Mouse (Mus musculus): Measurements from ENCODE around the gene Mark1. TPM values are rescaled to one million over a fixed set of nuclear protein-coding genes. Genes with fewer than 3 reads are reported as not detected.
A peak's percentile ranks its signal among the peaks of the same experiment; 100 is the strongest.

Gene Mark1
- polyA plus RNA-seq, 1 experiment from 2014 or later = 2.7 TPM

- peak; percentile 35; the same call in 1 of the 2 replicates for ATAC-seq
- H3K27me3 ChIP-seq (replicated peaks) = no peaks in the 10 kb centered on the region
- no peaks in the 10 kb centered on the region for H3K4me1 ChIP-seq (replicated peaks)
- 93% methylated on average over 18 of the region's 18 CpGs for WGBS
- H3K4me2 ChIP-seq (replicated peaks) = no peak overlapping the region
- H3K4me3 ChIP-seq (replicated peaks) = no peak overlapping the region
- no peaks in the 10 kb centered on the region for H3K36me3 ChIP-seq
- no peak overlapping the region for H3K27ac ChIP-seq
- no peak overlapping the region for H3K9ac ChIP-seq
- H3K9me3 ChIP-seq = no peaks in the 10 kb centered on the region
These were observed 87.0 kb downstream of the Mark1 start for GRCm38 (mm10) chr1:184912336-184912735.

DNA sequence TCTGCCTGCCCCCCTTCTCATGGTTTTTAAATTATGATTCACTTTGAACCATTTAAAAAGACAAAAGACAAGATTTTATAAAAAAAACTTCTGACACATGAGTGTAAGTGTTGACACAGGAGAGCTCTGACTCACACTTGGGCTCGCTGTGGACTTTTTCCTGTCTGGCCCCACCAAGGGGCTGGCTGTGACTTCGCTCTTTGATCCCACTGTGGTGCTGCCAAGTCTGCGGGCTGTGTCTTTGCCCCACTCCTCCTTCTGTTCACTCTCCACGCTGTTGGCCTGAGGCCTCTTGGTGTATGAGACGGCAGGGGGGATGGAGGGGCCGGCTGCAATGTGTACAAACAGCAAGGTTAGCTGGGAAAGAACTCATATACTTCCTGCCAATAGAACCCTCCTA is 87.5 kb downstream of the Mark1 start:
- Histone ChIP-seq H3K36me3 (no peaks in the 10 kb centered on the region), H3K4me3 (replicated peaks) (no peak overlapping the region), H3K9ac (no peak overlapping the region), H3K9me3 (no peaks in the 10 kb centered on the region), H3K4me1 (replicated peaks) (no peaks in the 10 kb centered on the region), H3K27ac (no peak overlapping the region), H3K27me3 (replicated peaks) (no peaks in the 10 kb centered on the region), H3K4me2 (replicated peaks) (no peak overlapping the region)
- 66% methylated on average over 6 of the region's 6 CpGs for WGBS
- peak; percentile 94 for ATAC-seq

- H3K27ac ChIP-seq = no peak overlapping the region
- H3K4me2 ChIP-seq (replicated peaks) = no peak overlapping the region
- no peak overlapping the region for H3K4me3 ChIP-seq (replicated peaks)
- H3K36me3 ChIP-seq = 0 out of 2 replicates have a peak, but pooled peaks cover 4% of the 10 kb centered on the region
- H3K9ac ChIP-seq = no peak overlapping the region
- no peaks in the 10 kb centered on the region for H3K4me1 ChIP-seq (replicated peaks)
- 64% methylated on average over 9 of the region's 9 CpGs for WGBS
- no peaks in the 10 kb centered on the region for H3K9me3 ChIP-seq
- H3K27me3 ChIP-seq (replicated peaks) = no peaks in the 10 kb centered on the region
- ATAC-seq = peak; percentile 32
These were observed 90.8 kb downstream of the Mark1 start for GRCm38 (mm10) chr1:184908558-184908957.

DNA sequence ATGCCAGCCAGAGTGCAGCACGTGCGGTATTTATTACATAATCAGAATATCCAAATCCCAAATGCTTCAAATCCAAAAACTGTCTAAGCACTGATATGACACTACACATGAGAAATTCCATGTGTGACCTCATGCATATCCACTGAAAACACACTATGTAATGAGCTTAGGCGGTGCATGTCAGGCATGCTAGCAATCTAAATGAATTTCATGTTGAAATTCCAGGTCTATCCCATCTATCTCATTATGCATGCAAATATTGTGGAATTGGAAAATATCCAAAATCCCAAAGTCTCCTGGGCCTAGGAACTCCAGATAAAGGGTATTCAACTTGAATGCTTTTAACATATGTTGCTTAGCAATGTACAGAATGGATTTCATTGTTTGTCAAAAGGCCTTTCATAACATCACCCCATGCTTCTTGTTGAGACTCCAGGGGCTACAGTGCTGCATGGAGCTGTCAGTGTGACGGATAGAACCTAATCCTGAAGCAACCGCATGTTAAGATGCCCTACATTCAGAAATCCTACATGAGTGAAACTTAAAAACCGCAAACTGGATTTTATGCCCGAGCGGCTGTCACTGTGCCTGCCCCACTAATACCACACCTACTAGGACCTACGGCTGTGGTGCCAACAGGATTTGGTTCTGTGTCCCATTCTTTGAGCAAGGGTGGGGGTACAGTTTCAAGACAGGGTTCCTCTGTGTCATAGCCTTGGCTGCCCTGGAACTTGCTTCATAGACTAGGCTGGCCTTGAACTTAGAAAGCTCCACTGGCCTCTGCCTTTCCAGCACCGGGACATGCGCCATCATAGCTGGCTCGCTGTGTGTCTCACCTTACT is 93.2 kb downstream of the Mark1 start:
- no peak overlapping the region for H3K4me2 ChIP-seq (replicated peaks)
- H3K4me1 ChIP-seq (replicated peaks) = no peaks in the 10 kb centered on the region
- 93% methylated on average over 12 of the region's 12 CpGs for WGBS
- 0 out of 2 replicates have a peak, but pooled peaks cover 7% of the 10 kb centered on the region for H3K36me3 ChIP-seq
- no peak overlapping the region for H3K4me3 ChIP-seq (replicated peaks)
- no peaks in the 10 kb centered on the region for H3K9me3 ChIP-seq
- no peak overlapping the region for H3K27ac ChIP-seq
- H3K9ac ChIP-seq = no peak overlapping the region
- ATAC-seq = no peak
- H3K27me3 ChIP-seq (replicated peaks) = no peaks in the 10 kb centered on the region

DNA sequence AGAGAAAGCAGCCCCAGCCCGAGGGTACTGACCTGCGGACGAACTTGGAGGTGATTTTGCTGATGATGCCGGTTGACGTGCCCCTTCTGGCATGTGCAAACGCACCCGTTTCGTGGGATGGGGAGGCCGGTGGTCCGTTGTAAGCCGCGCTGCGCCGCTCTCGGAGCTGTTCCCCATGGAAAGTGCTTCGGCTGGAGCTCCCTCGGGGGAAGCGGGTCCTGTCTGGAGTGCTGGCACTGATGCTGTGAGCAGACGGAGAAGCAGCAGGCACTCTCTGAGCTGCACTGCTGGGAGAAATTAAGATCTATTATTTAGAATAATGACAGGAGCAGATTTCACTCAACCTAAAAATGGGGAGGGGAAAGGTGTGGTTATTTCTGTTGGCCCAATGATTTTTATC is 94.0 kb downstream of the Mark1 start:
- WGBS = 87% methylated on average over 19 of the region's 19 CpGs
- no peak overlapping the region for H3K27ac ChIP-seq

GRCm38 (mm10) chr1:184903697-184904096 is 95.7 kb downstream of the Mark1 start:
- 79% methylated on average over 7 of the region's 7 CpGs for WGBS
- Histone ChIP-seq H3K4me3 (replicated peaks) (no peak overlapping the region), H3K36me3 (0 out of 2 replicates have a peak, but pooled peaks cover 9% of the 10 kb centered on the region), H3K4me2 (replicated peaks) (no peak overlapping the region), H3K4me1 (replicated peaks) (no peaks in the 10 kb centered on the region), H3K9me3 (no peaks in the 10 kb centered on the region), H3K27ac (no peak overlapping the region), H3K9ac (no peak overlapping the region), H3K27me3 (replicated peaks) (no peaks in the 10 kb centered on the region)
- no peak for ATAC-seq

More for the DNA sequence above, 94.0 kb downstream of the Mark1 start:
- Histone ChIP-seq H3K9ac (no peak overlapping the region), H3K27me3 (replicated peaks) (no peaks in the 10 kb centered on the region), H3K36me3 (0 out of 2 replicates have a peak, but pooled peaks cover 7% of the 10 kb centered on the region), H3K4me3 (replicated peaks) (no peak overlapping the region), H3K9me3 (no peaks in the 10 kb centered on the region), H3K4me1 (replicated peaks) (no peaks in the 10 kb centered on the region), H3K4me2 (replicated peaks) (no peak overlapping the region)
- no peak for ATAC-seq

DNA sequence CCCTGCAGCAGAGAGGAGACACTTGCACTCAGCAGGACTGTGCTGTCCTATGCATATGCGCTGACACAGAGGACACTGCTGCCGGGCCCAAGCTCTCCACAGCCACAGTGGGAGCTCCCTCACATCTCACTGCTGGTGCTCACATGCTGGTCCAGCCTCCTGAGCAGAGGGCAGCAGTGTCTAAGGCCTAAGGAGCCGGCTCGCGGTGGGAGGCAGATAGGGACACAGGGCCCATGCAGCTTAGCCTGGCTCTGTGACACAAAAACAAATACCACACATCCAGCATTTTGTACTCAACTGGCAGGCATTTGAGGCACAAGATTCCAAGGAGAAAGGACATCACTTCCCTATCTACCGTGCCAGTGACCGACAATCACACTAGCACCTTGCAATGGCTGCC is 96.5 kb downstream of the Mark1 start:
- no peak for ATAC-seq
- H3K4me2 ChIP-seq (replicated peaks) = no peak overlapping the region

DNA sequence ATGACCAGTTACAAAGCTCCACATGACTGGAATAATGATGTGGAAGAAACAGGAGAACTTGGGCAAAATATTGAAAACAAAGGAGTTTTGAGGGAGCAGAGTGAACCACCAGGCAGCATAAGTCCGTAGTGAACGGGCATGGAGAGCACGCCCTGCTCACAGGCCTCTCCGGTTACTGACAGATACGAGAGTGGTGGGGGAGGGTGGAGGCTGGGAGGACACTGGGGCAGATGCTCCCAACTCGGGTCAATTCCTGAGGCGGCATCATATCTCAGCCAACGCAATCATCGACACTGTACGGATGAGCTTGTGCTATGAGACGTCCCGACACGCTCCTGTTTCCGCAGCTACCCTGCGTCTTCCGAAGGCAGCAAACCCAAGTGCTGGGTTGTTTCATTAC is 102.0 kb downstream of the Mark1 start:
- WGBS = 86% methylated on average over 16 of the region's 16 CpGs
- H3K27me3 ChIP-seq (replicated peaks) = no peaks in the 10 kb centered on the region
- no peak overlapping the region for H3K4me2 ChIP-seq (replicated peaks)
- no peak overlapping the region for H3K9ac ChIP-seq
- 0 out of 2 replicates have a peak, but pooled peaks cover 3% of the 10 kb centered on the region for H3K36me3 ChIP-seq
- no peak overlapping the region for H3K27ac ChIP-seq
- H3K9me3 ChIP-seq = no peaks in the 10 kb centered on the region
- H3K4me1 ChIP-seq (replicated peaks) = no peaks in the 10 kb centered on the region
- H3K4me3 ChIP-seq (replicated peaks) = no peak overlapping the region
- ATAC-seq = no peak

More for the DNA sequence above, 96.5 kb downstream of the Mark1 start:
- no peak overlapping the region for H3K9ac ChIP-seq
- H3K27me3 ChIP-seq (replicated peaks) = no peaks in the 10 kb centered on the region
- 85% methylated on average over 7 of the region's 7 CpGs for WGBS
- no peaks in the 10 kb centered on the region for H3K9me3 ChIP-seq
- H3K4me3 ChIP-seq (replicated peaks) = no peak overlapping the region
- H3K4me1 ChIP-seq (replicated peaks) = no peaks in the 10 kb centered on the region
- H3K27ac ChIP-seq = no peak overlapping the region
- H3K36me3 ChIP-seq = 0 out of 2 replicates have a peak, but pooled peaks cover 11% of the 10 kb centered on the region

DNA sequence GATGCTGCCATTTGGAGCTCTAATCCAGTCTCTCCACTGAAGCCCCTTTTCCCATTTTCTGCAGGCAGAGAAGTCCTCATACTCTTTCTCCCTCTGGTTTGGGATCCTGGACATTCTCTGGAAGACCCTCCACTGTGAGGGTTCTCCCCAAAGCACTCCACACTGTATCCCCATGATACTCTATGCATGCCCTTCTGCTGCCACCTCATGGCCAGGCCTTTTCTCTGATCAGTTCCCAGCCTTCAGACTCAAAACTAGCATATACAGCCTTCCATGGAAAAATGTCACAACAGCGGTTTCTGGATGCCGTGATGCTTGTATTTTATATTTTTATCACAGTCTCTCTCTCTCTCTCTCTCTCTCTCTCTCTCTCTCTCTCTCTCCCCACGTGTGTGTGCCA is 107.4 kb downstream of the Mark1 start:
- 78% methylated on average over 3 of the region's 3 CpGs for WGBS
- Histone ChIP-seq H3K4me2 (replicated peaks) (no peak overlapping the region), H3K27me3 (replicated peaks) (no peaks in the 10 kb centered on the region), H3K36me3 (no peaks in the 10 kb centered on the region), H3K4me3 (replicated peaks) (no peak overlapping the region), H3K4me1 (replicated peaks) (no peaks in the 10 kb centered on the region), H3K9me3 (no peaks in the 10 kb centered on the region), H3K27ac (no peak overlapping the region), H3K9ac (no peak overlapping the region)
- no peak for ATAC-seq

DNA sequence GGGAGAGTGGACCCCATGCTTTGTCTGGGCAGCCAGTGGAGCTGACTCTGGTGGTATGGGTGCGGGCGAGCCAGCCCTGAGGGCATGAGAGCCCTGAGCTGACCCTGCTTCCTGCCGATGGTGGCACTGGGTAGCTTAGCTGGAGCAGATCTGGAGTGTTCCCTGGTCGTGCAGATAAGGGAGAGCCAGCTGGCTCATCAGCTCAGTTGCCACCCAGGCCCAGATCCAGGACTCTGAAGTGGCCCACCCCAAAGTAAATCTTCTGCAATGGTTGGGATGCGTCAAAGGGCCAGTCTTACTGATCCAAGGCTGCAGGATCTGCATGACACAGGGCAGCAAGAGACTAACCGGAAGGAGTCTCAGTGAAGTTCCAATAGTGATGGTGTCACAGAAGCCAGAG is 109.9 kb downstream of the Mark1 start:
- H3K4me2 ChIP-seq (replicated peaks) = no peak overlapping the region
- H3K9me3 ChIP-seq = no peaks in the 10 kb centered on the region
- H3K9ac ChIP-seq = no peak overlapping the region
- no peaks in the 10 kb centered on the region for H3K27me3 ChIP-seq (replicated peaks)
- 80% methylated on average over 6 of the region's 6 CpGs for WGBS
- H3K27ac ChIP-seq = no peak overlapping the region
- H3K36me3 ChIP-seq = no peaks in the 10 kb centered on the region
- H3K4me1 ChIP-seq (replicated peaks) = no peaks in the 10 kb centered on the region
- no peak overlapping the region for H3K4me3 ChIP-seq (replicated peaks)
- ATAC-seq = no peak

- Histone ChIP-seq H3K27me3 (replicated peaks) (peaks cover 20% of the 10 kb centered on the region), H3K27ac (no peak overlapping the region), H3K9me3 (no peaks in the 10 kb centered on the region), H3K4me1 (replicated peaks) (peaks cover 8% of the 10 kb centered on the region; the same call in 1 of the 2 replicates), H3K36me3 (no peaks in the 10 kb centered on the region), H3K4me2 (replicated peaks) (no peak overlapping the region), H3K4me3 (replicated peaks) (no peak overlapping the region), H3K9ac (no peak overlapping the region)
- no peak for ATAC-seq
- 71% methylated on average over 1 of the region's 1 CpGs for WGBS
These were observed 113.2 kb downstream of the Mark1 start for GRCm38 (mm10) chr1:184886160-184886559.

GRCm38 (mm10) chr1:184882281-184883268 is 116.8 kb downstream of the Mark1 start, which contains the start of gene C130074G19Rik:
TSS of gene C130074G19Rik (minus strand) at chr1:184883218.
- Histone ChIP-seq H3K9ac (peak within 1 kb of the TSS; percentile 57), H3K27ac (0 out of 2 replicates have a peak within 1 kb of the TSS, but pooled peaks have one; percentile 13), H3K27me3 (replicated peaks) (peaks cover 21% of the 10 kb centered on the region), H3K36me3 (no peaks in the 10 kb centered on the region), H3K4me2 (replicated peaks) (peak within 1 kb of the TSS; percentile 85), H3K4me3 (replicated peaks) (peak within 1 kb of the TSS; percentile 59), H3K9me3 (no peaks in the 10 kb centered on the region), H3K4me1 (replicated peaks) (peaks cover 13% of the 10 kb centered on the region)
- WGBS = 2% methylated on average over 77 of the region's 77 CpGs
- peak; percentile 96 for ATAC-seq
